Mouse (Mus musculus) regulatory T cell (primary cell): ENCODE measurements around the gene Plekha4.
"Not testable (repeated sequence)": the region's sequence is repeated elsewhere in the genome, so short reads cannot be mapped to it uniquely, and the experiment has no call there.

Experiments
- in situ Hi-C: fragments of 300-600 bp; cut with MboI, MseI; formaldehyde crosslinking; loops from one replicate; pipeline ENCODE4 v1.15.1; 2025; ENCODE audit warnings: high pct_unique_total_duplicates

The Plekha4 gene

GRCm38 (mm10) chr7:45525809-45526473 lies at the start of gene Plekha4, which contains the start of gene Ppp1r15a:
Gene Plekha4 (plus strand): TSS chr7:45526330.
Gene Ppp1r15a (minus strand): TSS chr7:45526268.
- in situ Hi-C loops: no loop called here

DNA sequence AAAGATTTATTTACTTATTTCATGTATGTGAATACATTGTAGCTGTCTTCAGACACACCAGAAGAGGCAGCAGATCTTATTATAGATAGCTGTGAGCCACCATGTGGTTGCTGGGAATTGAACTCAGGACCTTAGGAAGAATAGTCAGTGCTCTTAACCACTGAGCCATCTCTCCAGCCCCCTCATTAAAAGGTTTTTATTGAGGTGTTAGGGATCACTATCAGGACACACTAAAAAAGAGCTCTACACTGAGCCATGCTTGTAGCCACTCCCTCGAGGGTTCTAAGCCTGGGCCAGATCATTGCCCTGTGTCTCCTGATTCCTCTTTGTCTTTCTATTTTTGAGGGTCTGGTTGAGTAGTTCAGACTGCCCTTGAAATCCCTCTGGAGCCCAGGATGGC lies 49.7 kb upstream of the Plekha4 start:
- in situ Hi-C loops: loop anchor here (5.0 to 10.0 kb wide), 2 partner anchors 41 to 88 kb away; no protein-coding TSS in a partner anchor

DNA sequence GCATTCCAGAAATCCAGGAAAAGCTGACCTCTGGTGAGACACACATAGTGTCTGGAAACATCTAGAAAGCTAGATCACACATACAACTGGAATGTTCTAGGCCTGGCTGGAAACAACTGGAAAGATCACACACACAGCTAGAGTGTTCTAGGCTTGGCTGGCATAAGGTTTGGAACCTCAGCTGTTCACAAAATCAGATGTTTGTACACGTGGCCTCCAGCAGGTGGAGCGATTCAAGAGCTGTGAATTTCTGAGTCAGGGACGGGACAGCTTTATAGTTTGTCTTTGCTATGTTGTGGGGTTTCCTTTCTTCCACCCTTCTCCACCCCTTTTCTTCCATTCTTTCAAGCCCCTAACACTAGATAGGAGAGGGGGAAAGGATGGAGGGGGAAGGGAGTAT lies 49.1 kb upstream of the Plekha4 start:
- in situ Hi-C loops: loop anchor here (5.0 to 10.0 kb wide), 2 partner anchors 40 to 88 kb away; no protein-coding TSS in a partner anchor

DNA sequence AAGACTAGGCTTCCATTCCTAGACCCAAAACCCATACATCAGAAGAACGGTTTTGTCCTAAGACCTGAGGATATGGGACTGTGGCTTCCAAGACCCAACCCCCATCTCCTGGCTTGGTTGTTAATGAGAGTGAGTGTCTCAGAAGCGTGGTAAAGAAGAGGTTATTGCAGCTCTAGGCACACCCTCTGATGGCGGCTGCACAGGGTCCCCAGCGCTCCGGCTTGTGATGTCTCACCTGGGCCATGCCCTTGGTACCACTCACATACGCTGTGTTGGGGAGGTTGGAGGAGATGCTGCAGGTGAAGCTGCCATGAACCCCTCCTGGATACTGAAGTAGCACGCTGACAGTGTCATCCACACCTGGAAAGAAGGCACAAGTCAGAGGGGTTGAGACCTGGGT lies 47.4 kb upstream of the Plekha4 start:
- in situ Hi-C loops: loop anchor here (5.0 to 10.0 kb wide), 2 partner anchors 39 to 86 kb away; no protein-coding TSS in a partner anchor

DNA sequence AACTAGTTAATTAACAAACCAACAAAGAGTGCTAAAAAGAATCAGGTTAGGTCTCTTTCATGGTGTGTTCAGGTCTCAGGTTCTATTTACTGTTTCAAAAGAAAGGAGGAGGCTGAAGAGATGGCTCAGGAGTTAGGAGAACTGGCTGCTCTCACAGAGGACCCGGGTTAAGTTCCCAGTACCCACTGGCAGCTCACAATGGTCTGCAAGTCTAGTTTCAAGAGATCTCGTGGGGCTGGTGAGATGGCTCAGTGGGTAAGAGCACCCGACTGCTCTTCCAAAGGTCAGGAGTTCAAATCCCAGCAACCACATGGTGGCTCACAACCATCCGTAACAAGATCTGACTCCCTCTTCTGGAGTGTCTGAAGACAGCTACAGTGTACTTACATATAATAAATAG lies 45.8 kb upstream of the Plekha4 start:
- in situ Hi-C loops: not testable (repeated sequence)

- in situ Hi-C loops: no loop called here
Measured at GRCm38 (mm10) chr7:45481374-45481927, 44.7 kb upstream of the Plekha4 start, which contains the start of gene Tulp2. Gene Tulp2 (plus strand): TSS chr7:45481877.

DNA sequence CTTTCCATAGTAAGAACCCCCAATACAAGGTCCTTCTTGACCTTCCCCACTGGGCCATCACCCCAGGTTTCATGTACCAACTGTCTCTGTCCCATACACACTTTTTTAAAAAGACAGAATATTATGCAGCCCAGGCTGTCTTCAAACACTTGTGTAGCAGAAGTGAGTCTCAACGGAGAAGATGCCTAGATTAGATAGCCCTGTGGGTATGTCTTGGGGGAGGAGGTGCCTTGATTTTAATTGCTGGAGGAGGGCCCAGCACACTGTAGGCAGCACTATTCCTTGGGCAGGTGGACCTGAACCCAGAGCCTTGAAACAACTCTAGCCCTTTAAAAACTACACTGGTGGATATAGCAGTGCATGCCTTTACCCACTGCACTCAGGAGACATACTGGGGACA lies 44.0 kb upstream of the Plekha4 start:
- in situ Hi-C loops: no loop called here

DNA sequence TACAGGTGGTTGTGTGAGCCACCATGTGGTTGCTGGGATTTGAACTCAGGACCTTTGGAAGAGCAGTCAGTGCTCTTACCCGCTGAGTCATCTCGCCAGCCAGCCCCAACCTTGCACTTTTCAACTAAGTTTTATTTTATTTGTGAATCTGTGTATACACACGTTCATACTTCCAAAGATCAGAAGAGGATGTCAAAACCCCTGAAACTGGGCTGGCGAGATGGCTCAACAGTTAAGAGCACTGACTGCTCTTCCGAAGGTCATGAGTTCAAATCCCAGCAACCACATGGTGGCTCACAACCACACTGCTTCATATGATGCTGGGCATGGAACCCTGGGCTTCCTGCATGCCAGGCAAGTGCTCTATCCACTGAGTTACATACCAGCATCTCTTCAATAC lies 41.1 kb upstream of the Plekha4 start:
- in situ Hi-C loops: not testable (repeated sequence)

GRCm38 (mm10) chr7:45486158-45486557 lies 40.0 kb upstream of the Plekha4 start:
- in situ Hi-C loops: no loop called here

GRCm38 (mm10) chr7:45486761-45487415 lies 39.2 kb upstream of the Plekha4 start, which contains the start of gene Gm45808:
Gene Gm45808 (minus strand): TSS chr7:45486811.
- in situ Hi-C loops: no loop called here

GRCm38 (mm10) chr7:45487861-45488292 lies 38.3 kb upstream of the Plekha4 start:
- in situ Hi-C loops: no loop called here

DNA sequence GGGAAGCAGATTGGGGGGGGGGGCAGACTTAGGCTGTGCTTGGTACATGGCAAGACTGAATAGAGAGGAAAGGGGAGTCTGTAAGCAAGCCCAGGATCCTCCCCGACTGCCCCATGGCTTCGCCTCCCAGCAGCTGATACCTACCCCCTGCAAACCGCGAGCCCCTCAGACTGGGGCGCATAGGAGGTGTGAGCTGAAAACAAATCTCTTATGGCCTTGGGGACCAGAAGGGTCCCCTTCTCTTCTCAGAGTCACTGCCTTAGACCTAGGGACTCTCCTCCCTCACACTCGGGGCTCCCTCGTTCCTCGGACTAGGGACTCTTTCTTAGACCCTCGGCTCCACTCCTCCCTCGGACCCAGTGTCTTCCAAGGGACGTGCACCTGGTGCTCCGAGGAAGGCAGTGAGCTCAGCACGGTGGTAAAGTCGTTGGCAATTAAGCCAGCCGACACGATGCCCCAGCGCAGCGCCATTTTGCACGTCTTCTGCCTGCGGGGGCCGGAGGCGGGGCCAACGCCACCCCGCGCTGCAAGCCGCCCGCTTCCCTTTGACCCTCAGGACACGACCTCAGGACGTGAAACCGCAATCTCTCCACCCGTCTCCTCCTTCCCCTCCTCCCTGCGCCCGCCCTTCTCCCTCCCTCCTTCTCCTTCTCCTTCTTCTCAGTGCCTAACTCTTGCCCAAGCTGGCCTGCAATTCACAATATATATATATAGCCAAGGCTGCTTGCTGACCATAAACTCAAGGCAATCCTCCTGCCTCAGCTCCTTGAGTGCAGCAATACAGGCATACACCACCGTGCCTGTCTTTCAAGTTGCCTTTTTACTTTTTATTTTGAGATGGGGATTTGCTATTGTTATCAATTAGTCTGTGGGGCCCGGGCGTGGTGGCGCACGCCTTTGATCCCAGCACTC lies 37.6 kb upstream of the Plekha4 start, which contains the start of gene Dhdh:
TSS of gene Dhdh (minus strand) at position 513 of the 912 bp plus-strand sequence.
- in situ Hi-C loops: no loop called here

GRCm38 (mm10) chr7:45489578-45489977 lies 36.6 kb upstream of the Plekha4 start:
- in situ Hi-C loops: no loop called here

GRCm38 (mm10) chr7:45490822-45491221 lies 35.3 kb upstream of the Plekha4 start:
- in situ Hi-C loops: no loop called here

GRCm38 (mm10) chr7:45491264-45491663 lies 34.9 kb upstream of the Plekha4 start:
- in situ Hi-C loops: no loop called here

DNA sequence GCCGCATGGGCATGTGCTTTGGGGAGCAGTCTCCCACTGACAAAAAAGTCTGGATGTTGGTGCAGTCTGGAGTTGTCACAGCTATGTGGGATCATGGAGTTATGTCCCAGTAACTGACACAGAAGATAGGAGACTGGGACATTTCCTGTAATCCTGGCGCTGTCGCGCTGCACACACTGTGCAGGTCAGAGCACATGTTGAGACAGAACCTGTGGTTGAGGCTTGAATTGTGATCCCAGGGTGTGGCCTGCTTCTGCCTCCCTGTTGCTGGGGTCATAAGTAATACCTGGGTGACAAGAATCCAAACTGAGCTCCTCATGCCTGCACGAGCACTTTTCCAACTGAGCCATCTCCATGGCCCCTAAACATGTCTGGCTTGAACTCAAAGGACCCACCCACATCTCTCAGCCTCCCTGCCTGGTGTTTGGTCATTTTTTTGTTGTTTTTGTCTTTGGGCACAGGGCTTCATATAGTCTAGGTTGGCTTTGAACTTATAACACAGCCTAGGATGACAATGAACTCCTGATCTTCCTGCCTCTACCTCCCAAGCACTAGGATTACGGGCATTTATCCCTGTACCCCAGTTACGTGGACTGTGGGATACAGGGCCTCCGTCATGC lies 33.8 kb upstream of the Plekha4 start:
- in situ Hi-C loops: no loop called here

DNA sequence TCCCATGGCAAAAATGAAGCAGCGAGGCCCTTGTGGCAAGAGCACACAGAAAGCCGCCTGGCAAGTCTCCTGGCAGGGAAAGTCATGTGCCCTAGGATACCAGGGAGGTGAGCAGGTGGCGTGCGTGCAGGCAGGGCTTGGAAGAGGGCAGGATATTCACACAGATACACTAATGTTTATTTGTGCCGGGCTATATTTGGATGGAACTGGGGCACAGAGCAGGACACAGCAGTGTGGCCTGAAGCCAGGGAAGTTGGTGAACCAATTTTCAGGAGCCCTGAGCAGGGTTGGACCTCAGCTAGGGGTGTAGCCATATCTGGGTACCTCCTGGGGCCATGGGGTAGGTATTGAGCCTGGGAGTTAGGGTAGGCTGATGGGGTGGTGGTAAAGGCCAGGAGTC lies 33.2 kb upstream of the Plekha4 start:
- in situ Hi-C loops: no loop called here

DNA sequence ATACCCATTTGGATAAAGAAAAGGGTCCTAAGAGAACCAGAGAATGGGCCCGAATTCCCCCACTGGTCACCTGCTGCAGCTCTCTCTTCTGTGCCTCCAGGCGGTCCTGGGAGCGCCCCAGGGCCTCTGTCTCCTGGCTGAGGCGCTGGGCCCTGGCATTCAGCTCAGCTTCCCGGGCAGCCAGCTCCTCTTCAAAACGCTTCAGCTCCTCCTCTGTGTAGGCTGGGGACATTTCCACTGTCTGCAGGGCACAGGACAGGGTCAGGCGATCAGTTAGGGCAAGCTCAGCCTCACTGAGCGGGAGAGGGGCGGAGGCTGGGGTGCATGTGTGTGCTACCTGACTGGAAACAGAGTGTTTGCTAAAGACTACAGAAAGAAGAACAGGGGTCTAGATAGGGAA lies 31.6 kb upstream of the Plekha4 start:
- in situ Hi-C loops: no loop called here

DNA sequence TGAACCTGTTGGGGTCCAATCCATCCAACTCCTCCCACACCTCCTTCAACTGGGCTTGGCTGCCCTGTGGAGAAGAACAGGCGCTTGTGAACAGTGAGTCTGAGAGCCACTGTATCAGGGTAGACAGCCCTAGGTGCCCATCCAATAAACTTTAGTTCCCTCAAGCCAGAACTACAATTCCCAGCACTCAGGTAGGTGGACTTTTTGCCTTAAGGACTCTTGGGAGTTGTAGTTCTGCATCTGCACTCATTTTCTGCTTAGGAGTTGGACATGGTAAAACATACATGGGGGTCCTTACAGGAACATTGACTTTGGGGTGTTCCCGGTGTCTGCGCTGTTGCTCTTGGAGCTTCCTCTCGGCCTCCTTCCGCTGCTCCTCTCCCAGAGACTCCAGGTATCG lies 27.7 kb upstream of the Plekha4 start:
- in situ Hi-C loops: no loop called here

DNA sequence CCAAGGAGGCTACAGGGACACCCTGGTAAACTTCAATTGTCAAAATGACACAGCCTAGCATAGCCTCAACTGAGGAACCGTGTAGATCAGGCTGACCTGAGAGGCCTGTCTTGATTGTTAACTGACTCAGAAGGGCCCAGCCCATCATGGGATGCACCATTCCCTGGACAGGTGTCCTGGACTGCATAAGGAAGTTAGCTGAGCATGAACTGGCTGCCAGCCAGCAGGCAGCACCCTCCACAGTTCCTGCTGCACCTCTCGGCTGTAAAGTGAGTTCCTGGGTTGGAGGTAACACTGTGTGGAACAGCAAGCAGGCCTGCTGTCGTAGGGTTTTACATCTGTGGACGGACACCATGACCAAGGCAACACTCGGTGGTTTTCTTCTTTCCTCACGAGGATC lies 18.5 kb upstream of the Plekha4 start:
- in situ Hi-C loops: loop anchor here (10.0 kb wide), 1 partner anchor 1327 kb away; no protein-coding TSS in a partner anchor

DNA sequence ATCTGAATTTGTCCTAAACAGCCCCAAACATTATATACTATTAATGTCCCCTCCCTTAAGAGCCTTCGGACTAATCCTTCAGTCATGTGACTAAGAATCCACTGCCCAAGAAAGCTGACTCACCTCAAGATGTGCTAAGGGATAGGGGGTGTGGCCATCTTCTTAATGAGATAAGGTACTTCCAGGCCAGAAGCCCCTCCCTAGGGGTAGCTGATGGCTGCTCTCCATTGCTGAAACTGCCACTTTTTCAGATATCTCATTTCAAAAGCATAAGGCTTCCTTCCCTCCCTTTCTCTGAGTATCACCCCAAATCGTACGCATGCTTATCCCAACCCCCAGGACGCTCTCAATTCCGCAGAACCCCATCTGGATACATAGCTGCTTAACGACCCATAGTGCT lies 17.6 kb upstream of the Plekha4 start:
- in situ Hi-C loops: loop anchor here (10.0 kb wide), 1 partner anchor 1326 kb away; no protein-coding TSS in a partner anchor
